Mouse (Mus musculus): ENCODE data around the gene Hist2h2aa1. TPM values are rescaled to one million over a fixed set of nuclear protein-coding genes. Genes with fewer than 3 reads are reported as not detected.
"Not testable (repeated sequence)": the region's sequence is repeated elsewhere in the genome, so short reads cannot be mapped to it uniquely, and the experiment has no call there.

The Hist2h2aa1 gene
- 10 to 100 TPM in 1 of 2 experiments, not detected in 1; 19.2 TPM for total RNA-seq (2021)
- long read RNA-seq, experiment 1, transcript Hist2h2aa1-201 (1 exons, 586 nt): major isoform, 8 of 8 reads
- long read RNA-seq, experiment 1, partial matches to known transcripts: 0 of 8 reads
- long read RNA-seq, experiment 1, other reads (novel, unspliced or antisense): 0 of 8 reads
- long read RNA-seq, experiment 2, transcript Hist2h2aa1-201 (1 exons, 586 nt): major isoform, 9 of 9 reads
- long read RNA-seq, experiment 2, partial matches to known transcripts: 0 of 9 reads
- long read RNA-seq, experiment 2, other reads (novel, unspliced or antisense): 0 of 9 reads

GRCm38 (mm10) chr3:96245003-96245886 is at the start of gene Hist2h2aa1:
Hist2h2aa1 (plus strand) TSS chr3:96245497.
- intact Hi-C loops (cut with DNase I): not testable (repeated sequence)
- H3K27ac ChIP-seq: peak within 1 kb of the TSS; percentile 100
- peak; percentile 81 to 86 for DNase-seq (ENCODE audit: extremely low spot score in 1 of 2, low spot score in 2 of 2)
- peak within 1 kb of the TSS; percentile 83 for H3K4me3 ChIP-seq

GRCm38 (mm10) chr3:96195616-96196313 is 49.5 kb upstream of the Hist2h2aa1 start:
- Histone ChIP-seq H3K27ac (no peak overlapping the region), H3K4me3 (no peak overlapping the region)
- DNase-seq (ENCODE audit: extremely low spot score in 1 of 2, low spot score in 2 of 2): no peak
- intact Hi-C loops (cut with DNase I): no loop called here
- peak; percentile 41 for TF ChIP-seq CTCF (IDR thresholded peaks at IDR 0.05)

DNA sequence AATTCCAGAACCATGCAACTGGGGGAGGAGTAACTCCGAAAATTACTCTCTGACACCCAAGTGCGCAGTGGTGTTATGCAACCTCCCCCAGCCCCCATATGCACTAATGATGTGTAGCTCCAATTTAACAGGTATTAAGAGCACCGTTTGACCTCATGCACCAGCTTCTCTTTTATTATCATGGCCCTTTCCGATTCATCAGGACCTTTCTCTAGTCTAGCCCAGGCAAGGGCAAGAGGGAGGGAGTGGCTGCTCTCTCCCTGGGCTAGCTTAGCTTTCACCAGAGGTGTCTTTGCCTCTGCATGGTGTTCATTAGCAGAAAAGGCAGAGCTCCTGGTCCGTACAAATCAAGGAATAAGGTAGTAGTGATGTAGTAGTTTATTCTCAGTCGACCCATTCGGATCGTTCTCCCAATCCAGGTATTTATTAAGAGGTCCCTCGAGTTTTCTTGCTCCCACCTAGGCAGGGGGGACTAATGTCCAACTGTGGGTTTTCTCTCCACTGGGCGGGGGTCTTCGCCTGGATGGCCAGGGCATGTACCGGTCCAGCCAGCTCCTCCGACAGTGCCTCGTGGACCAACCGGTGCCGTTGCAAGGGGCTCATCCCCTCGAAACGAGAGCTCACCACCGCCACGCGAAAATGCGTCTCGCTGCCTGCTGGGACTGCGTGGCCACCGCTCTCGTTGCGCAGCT is 48.7 kb upstream of the Hist2h2aa1 start:
- peak overlapping the region; percentile 95 for H3K27ac ChIP-seq
- peak overlapping the region; percentile 57 for H3K4me3 ChIP-seq
- intact Hi-C loops (cut with DNase I): no loop called here
- DNase-seq (ENCODE audit: extremely low spot score in 1 of 2, low spot score in 2 of 2): no peak
- TF ChIP-seq CTCF (IDR thresholded peaks at IDR 0.05): no peak

DNA sequence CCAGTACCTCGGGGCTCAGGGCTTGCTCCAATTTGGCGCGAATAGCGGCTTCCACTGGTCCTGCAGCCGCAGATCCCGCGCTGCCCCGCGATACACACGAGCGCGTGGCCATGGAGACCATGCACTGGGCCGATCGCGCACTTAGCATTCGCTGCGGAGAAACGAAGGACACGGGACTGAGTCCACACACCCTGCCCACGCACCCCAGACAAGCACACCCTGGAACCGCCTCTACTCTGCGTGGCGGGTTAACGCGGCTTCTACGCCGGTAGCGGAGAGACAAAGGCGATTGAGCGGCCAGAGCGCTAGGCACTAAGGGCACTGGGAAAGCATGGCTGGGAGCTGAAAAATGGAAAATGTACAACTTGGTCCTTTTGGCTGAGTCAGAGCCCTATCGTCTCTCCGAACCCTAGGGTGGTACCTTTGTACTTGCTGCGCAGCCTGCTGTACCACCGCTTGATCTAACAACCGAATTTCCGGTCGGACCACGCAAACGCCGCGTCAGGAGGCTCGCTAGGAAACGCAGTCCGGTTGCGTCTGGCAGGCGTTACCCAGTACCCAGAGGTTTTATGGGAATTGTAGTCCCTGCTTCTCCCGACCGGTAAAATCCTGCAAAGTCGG is 48.1 kb upstream of the Hist2h2aa1 start:
- H3K4me3 ChIP-seq: peak overlapping the region; percentile 57
- H3K27ac ChIP-seq: peak overlapping the region; percentile 95
- no peak; the same call in 1 of the 2 replicates for TF ChIP-seq CTCF (IDR thresholded peaks at IDR 0.05)
- intact Hi-C loops (cut with DNase I): no loop called here
- peak; percentile 90 to 91 for DNase-seq (ENCODE audit: extremely low spot score in 1 of 2, low spot score in 2 of 2)

DNA sequence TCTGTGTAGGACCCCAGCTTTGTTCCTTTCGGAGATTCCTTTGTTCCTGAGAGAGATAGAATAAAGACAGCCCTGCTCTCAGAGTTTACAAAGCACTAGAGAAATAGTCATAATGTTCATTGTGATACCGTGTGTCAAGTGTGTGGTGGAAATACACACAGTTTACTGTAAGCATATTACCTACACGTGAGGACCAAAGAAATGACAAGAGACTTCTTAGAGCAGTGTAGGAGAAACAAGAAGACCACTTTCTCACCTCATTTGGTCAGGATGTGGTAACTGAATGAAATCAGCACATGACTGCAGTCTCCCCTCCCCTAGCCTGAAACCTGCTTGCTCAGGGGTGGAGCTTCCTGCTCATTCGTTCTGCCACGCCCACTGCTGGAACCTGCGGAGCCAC is 47.1 kb upstream of the Hist2h2aa1 start:
- Histone ChIP-seq H3K27ac (no peak overlapping the region; the same call in 1 of the 2 replicates), H3K4me3 (peak overlapping the region; percentile 57; the same call in 1 of the 2 replicates)
- no peak for DNase-seq (ENCODE audit: extremely low spot score in 1 of 2, low spot score in 2 of 2)
- TF ChIP-seq CTCF (IDR thresholded peaks at IDR 0.05): no peak
- intact Hi-C loops (cut with DNase I): no loop called here

- DNase-seq (ENCODE audit: extremely low spot score in 1 of 2, low spot score in 2 of 2); H3K4me3 ChIP-seq; H3K27ac ChIP-seq; intact Hi-C loops (cut with DNase I): not testable (repeated sequence)
These were observed 46.6 kb upstream of the Hist2h2aa1 start for GRCm38 (mm10) chr3:96198601-96199251.

DNA sequence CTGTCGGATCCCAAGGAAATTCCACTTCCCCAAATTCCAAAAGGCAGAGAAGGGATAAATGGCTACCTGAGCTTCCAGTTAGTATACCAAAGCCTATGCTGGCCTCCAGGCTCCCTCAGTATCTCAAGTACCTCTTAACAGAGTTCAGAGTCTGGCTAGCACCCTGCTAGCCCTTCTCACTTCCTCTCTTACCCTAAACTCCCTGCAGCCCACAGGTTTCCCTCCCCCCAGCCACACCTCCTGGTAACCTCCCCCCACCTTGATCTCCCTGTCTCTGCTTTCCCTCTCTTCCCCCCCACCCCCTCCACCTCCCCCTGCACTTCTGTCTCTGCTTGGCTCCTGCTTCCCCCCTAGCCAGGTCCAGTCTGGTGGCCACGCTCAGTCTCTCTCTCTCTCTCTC is 45.6 kb upstream of the Hist2h2aa1 start:
- intact Hi-C loops (cut with DNase I): no loop called here
- Histone ChIP-seq H3K4me3 (no peak overlapping the region), H3K27ac (no peak overlapping the region)
- no peak for TF ChIP-seq CTCF (IDR thresholded peaks at IDR 0.05)
- no peak for DNase-seq (ENCODE audit: extremely low spot score in 1 of 2, low spot score in 2 of 2)

GRCm38 (mm10) chr3:96207819-96208218 is 37.5 kb upstream of the Hist2h2aa1 start:
- Histone ChIP-seq H3K4me3 (no peak overlapping the region), H3K27ac (no peak overlapping the region)
- no peak for DNase-seq (ENCODE audit: extremely low spot score in 1 of 2, low spot score in 2 of 2)
- intact Hi-C loops (cut with DNase I): no loop called here
- peak; percentile 17 for TF ChIP-seq CTCF (IDR thresholded peaks at IDR 0.05)

GRCm38 (mm10) chr3:96209242-96209641 is 36.1 kb upstream of the Hist2h2aa1 start:
- intact Hi-C loops (cut with DNase I): no loop called here
- TF ChIP-seq CTCF (IDR thresholded peaks at IDR 0.05): peak; percentile 34
- no peak for DNase-seq (ENCODE audit: extremely low spot score in 1 of 2, low spot score in 2 of 2)
- H3K4me3 ChIP-seq: no peak overlapping the region
- no peak overlapping the region for H3K27ac ChIP-seq

DNA sequence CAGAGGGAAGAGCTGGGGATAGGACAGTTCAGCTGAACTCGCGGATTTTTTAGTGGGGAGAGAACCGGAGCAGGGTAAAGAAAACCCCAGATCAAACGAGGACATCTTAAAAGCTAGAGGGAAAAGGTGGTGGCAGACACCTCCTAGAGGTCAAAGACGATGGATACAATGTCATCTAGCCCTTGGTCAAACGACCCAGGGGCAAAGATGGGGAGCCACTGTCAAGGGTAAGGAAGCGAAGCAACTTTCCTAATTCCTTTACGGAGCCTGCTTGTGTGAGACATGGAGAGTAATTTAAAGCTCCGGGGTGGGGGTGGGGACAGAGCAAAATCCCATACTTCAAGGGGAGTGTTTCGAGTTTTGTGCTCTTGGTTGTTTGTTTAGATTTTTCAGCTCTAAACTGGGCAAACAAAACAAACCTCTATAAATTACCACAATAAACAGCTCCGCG is 26.1 kb upstream of the Hist2h2aa1 start:
- DNase-seq (ENCODE audit: extremely low spot score in 1 of 2, low spot score in 2 of 2): peak in 1 of 2 experiments; percentile 25
- peak; percentile 28 for TF ChIP-seq CTCF (IDR thresholded peaks at IDR 0.05)
- peak overlapping the region; percentile 77 for H3K4me3 ChIP-seq
- intact Hi-C loops (cut with DNase I): loop anchor here (5.0 kb wide), 1 partner anchor 152 kb away; no protein-coding TSS in a partner anchor
- peak overlapping the region; percentile 98 for H3K27ac ChIP-seq

Measured in left cerebral cortex, adult 2 months (tissue).